Mouse (Mus musculus) natural killer cell, adult 2 months (primary cell): ENCODE measurements at regions not wholly inside any gene's neighbourhood (a gene's known extent, or its start where the extent isn't known, plus 50 kb on each side); places are given as distances from the start of the nearest gene placed in this dataset.

Experiments
- DNase-seq, 2 experiments: peaks; one replicate each; pipeline ENCODE4 v3.0.0; 2022; ENCODE audit warnings: low spot score in 2 of 2

DNA sequence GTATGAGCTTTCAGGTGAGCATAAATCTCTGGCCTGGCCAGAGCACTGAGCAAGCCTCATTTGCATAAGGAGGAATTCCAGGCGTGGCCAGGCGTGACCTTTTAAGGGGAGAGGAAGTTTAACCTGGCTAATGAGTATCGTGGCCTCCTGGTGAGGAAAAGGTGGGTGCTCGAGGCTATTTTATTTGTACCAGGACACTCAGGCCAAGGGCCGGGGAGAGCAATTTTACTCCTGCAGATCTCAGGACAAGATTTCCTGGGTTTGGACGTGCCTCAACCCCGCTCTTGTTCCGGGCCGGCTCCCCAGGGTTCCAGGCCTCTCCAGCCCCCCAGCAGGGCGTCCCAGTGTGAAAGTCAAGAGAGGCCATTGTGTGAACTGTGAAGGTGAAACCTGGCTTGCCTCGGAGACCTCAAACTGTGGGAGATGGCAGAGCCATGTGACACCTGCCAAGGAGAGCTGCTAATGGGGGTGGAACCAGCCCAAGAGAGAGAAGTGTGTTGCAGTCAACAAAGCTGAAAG is 54.3 kb upstream of the Hs6st1 start:
- no peak for DNase-seq

DNA sequence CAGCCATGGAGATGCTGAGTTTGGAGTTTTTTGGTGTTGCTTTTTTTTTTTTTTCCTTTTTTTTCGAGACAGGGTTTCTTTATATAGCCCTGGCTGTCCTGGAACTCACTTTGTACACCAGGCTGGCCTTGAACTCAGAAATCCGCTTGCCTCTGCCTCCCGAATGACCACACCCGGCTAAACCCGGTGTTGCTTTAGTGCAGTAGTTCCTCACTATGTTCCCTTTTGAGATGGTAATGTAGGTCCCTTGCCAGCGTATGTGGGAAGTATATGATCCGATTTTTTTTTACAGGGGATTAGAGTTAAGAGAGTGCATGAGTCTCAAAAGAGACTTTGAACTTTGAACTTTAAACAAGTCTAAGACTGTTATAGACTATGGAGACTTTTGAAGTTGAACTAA is 53.8 kb upstream of the Hs6st1 start:
- DNase-seq, result no peak

DNA sequence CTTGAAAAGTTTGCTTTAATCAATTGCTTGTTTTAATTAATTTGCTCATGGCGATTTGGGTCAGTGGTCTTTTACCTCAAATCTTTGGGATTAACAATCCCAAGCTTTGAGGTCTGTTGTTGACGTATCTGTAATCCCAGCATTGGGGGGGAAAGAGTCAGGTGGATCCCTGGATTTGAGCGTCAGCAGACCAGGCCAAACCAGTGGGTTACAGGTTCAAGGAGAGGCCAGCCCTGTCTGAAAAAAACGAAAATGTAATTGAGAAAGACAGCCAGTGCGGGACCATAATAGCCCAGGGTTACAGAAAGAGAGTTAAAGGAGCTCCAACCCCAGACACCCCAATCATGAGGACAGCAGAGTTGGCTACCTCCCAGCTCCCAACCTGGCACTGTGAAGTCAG is 53.0 kb upstream of the Hs6st1 start:
- no peak for DNase-seq

DNA sequence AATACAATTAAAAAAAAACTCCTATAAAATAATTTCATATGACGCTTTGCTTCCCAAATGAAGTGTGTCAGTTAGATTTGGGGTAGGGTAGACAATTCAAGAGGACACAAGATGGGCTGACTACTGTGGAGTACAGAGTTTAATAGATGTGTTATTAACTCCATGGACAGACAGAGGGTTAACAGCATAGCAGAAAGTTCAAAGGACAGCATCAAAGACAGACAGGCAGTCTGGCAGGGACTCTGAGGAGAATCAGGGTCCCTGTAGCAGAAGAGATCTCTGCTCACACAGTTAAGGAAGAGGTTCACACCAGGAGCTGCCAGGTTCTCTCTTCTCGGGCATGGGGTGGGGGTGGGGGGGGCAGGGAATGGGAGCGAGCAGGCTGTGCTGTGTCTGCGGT is 51.6 kb upstream of the Hs6st1 start:
- no peak for DNase-seq

DNA sequence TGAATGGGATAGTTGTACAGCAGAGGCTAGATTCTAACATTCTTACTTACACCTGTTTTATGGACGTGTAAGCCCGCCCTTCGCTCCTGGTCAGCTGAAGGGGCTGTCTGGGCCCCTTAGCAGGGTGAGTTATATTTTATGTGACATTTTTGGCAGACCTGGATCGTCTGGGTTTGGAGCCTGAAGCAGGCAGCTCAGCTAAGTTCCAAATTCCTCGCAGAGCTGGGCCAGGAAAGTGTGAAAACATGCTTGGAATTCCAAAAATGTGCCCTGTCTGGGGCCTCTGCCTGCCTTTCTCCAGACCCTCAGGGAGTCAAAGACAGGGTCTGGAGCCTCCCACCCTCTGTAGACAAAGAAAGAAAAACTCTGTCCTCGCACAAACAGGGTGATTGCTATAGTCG is 51.1 kb upstream of the Hs6st1 start:
- no peak for DNase-seq

DNA sequence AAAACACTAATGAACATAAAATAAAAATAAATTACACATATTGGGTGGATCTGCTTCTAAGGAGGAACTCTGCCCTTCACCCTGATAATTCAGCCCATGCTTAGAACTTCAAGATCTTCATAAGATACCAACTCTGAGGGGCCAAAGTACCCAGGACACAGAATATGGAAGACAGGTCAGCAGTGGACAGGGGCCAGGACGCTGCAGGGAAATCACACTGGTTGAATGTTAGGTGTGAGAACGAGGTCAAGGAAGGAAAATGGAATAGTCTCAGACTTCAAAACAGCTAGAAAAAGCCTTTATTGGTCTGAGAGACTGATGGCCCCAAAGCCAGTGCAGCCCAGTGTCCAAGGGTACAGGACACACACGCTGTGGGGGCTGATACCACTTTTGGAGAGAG is 50.5 kb upstream of the Hs6st1 start:
- no peak for DNase-seq
